Mouse (Mus musculus) leukemia stem cell, adult 10-12 weeks (primary cell): ENCODE measurements around the gene Alkbh4. TPM values are rescaled to one million over a fixed set of nuclear protein-coding genes. Genes with fewer than 3 reads are reported as not detected.

Source experiments
- polyA plus RNA-seq: library from polyadenylated mRNA; stranded (reverse); fragments of >175 nt; gene quantifications from 2 replicates; pipeline ENCODE4 v1.2.3, GENCODE M21; 2012; ENCODE audit warnings: low replicate concordance

The Alkbh4 gene
- 36.7 and 46.7 TPM in 2 replicates for polyA plus RNA-seq

GRCm38 (mm10) chr5:136135571-136136291 is at the start of gene Alkbh4, which contains the start of gene Lrwd1:
Gene Alkbh4 (plus strand): TSS chr5:136136146.
Gene Lrwd1 (minus strand): TSS chr5:136136074.

GRCm38 (mm10) chr5:136115891-136116783 is 19.8 kb upstream of the Alkbh4 start, which contains the start of gene Polr2j:
Gene Polr2j (plus strand): TSS chr5:136116631.

GRCm38 (mm10) chr5:136170512-136171362 is 34.8 kb downstream of the Alkbh4 start, which contains the start of gene Orai2:
Gene Orai2 (minus strand): TSS chr5:136170713.

Other genes with a start within 250 kb of the Alkbh4 start
- 0.27 and 0.68 TPM in 2 replicates for gene Hspb1, start 248.2 kb upstream of the Alkbh4 start, polyA plus RNA-seq
- gene Ywhag, start 201.5 kb upstream of the Alkbh4 start, polyA plus RNA-seq = 66.6 and 168 TPM in 2 replicates
- 0.08 and 0.55 TPM in 2 replicates for gene Ssc4d, start 161.6 kb upstream of the Alkbh4 start, polyA plus RNA-seq
- not detected in 2 replicates for gene Zp3, start 156.0 kb upstream of the Alkbh4 start, polyA plus RNA-seq
- gene Dtx2, start 141.3 kb upstream of the Alkbh4 start, polyA plus RNA-seq = 22.8 and 36.0 TPM in 2 replicates
- gene Upk3b, start 97.7 kb upstream of the Alkbh4 start, polyA plus RNA-seq = 0.14 and 0.20 TPM in 2 replicates
- not detected in 2 replicates for gene Upk3bl, start 81.7 kb upstream of the Alkbh4 start, polyA plus RNA-seq
- gene Rasa4, start 52.2 kb upstream of the Alkbh4 start, polyA plus RNA-seq = 8.1 and 9.3 TPM in 2 replicates
- 16.3 and 42.3 TPM in 2 replicates for gene Polr2j, start 19.5 kb upstream of the Alkbh4 start, polyA plus RNA-seq
- gene Lrwd1, start 72 bp upstream of the Alkbh4 start, polyA plus RNA-seq = 98.4 and 153 TPM in 2 replicates
- 16.6 and 22.8 TPM in 2 replicates for gene Orai2, start 34.6 kb downstream of the Alkbh4 start, polyA plus RNA-seq
- 15.0 and 69.6 TPM in 2 replicates for gene Prkrip1, start 62.8 kb downstream of the Alkbh4 start, polyA plus RNA-seq
- gene Sh2b2, start 110.4 kb downstream of the Alkbh4 start, polyA plus RNA-seq = 19.7 and 31.1 TPM in 2 replicates